In genomic region chr11:97995564-97996288, GRCm38 (mm10) we compare ENCODE assay signal across 8 mouse cellular contexts. TPM values are rescaled to one million over a fixed set of nuclear protein-coding genes. Genes with fewer than 3 reads are reported as not detected.
DNase-seq lines count a peak whose midpoint lies in the region; ATAC-seq lines count a peak whose summit lies in the region.

Gene Arl5c (minus strand): TSS chr11:97996181.

- no peaks in the 10 kb centered on the region for H3K36me3 ChIP-seq in heart, embryonic 11.5 days (ENCODE audit: control insufficient read depth, insufficient read depth, low read length)
- H3K36me3 ChIP-seq in stomach, embryonic 14.5 days (ENCODE audit: control insufficient read depth, insufficient read depth, low read length) = no peaks in the 10 kb centered on the region

- DNase-seq in heart, adult 18-20 months = peak; percentile 66 to 69
- no peak for DNase-seq in heart, postnatal 25 days (ENCODE audit: low spot score)
- peak; percentile 19 to 56 for DNase-seq in kidney, postnatal 36 days
- peak; percentile 55 for DNase-seq in mesoderm, embryonic 11.5 days (ENCODE audit: low read depth, low spot score)
- no peak for DNase-seq in layer of hippocampus, adult 9-10 months (ENCODE audit: low spot score)

- peak; percentile 55 for ATAC-seq in common myeloid progenitor, adult 5-6 weeks (replicated peaks; ENCODE audit: low read depth, poor library complexity, severe bottlenecking)
- ATAC-seq in heart, embryonic 11.5 days (replicated peaks; ENCODE audit: insufficient number of reproducible peaks, low FRiP score, low TSS enrichment) = no peak
- peak; percentile 31; the same call in 1 of the 2 replicates for ATAC-seq in stomach, embryonic 14.5 days (ENCODE audit: insufficient number of reproducible peaks, insufficient read depth, low FRiP score, low read depth)

- H3K4me3 ChIP-seq in heart, embryonic 11.5 days (ENCODE audit: low read depth, low read length) = peak within 1 kb of the TSS; percentile 49
- H3K4me3 ChIP-seq in stomach, embryonic 14.5 days (ENCODE audit: low read depth, low read length) = peak within 1 kb of the TSS; percentile 39

- no peaks in the 10 kb centered on the region for H3K9me3 ChIP-seq in heart, embryonic 11.5 days (replicated peaks; ENCODE audit: control insufficient read depth, low read length)
- no peaks in the 10 kb centered on the region for H3K9me3 ChIP-seq in stomach, embryonic 14.5 days (ENCODE audit: control insufficient read depth, low read depth, low read length)

- peaks cover 28% of the 10 kb centered on the region for H3K27me3 ChIP-seq in heart, embryonic 11.5 days (ENCODE audit: control insufficient read depth, insufficient read depth, low read length)
- H3K27me3 ChIP-seq in stomach, embryonic 14.5 days (ENCODE audit: control insufficient read depth, insufficient read depth, low read length) = no peaks in the 10 kb centered on the region

- intact Hi-C loops in heart, postnatal 25 days (cut with DNase I) = no loop called here

- H3K4me1 ChIP-seq in heart, embryonic 11.5 days (ENCODE audit: control insufficient read depth, insufficient read depth, low read length) = peaks cover 7% of the 10 kb centered on the region; the same call in 1 of the 2 replicates
- H3K4me1 ChIP-seq in stomach, embryonic 14.5 days (ENCODE audit: control insufficient read depth, insufficient read depth, low read length) = peaks cover 12% of the 10 kb centered on the region

- H3K9ac ChIP-seq in heart, embryonic 11.5 days (ENCODE audit: low read depth, low read length) = peak within 1 kb of the TSS; percentile 47
- H3K9ac ChIP-seq in stomach, embryonic 14.5 days (replicated peaks; ENCODE audit: low read depth, low read length) = peak within 1 kb of the TSS; percentile 4

- peak within 1 kb of the TSS; percentile 95 for H3K4me2 ChIP-seq in heart, embryonic 11.5 days
- peak within 1 kb of the TSS; percentile 92 for H3K4me2 ChIP-seq in stomach, embryonic 14.5 days (replicated peaks; ENCODE audit: low read depth, low read length)

- H3K27ac ChIP-seq in heart, embryonic 11.5 days (ENCODE audit: low read depth, low read length) = no peak within 1 kb of the TSS
- no peak within 1 kb of the TSS for H3K27ac ChIP-seq in stomach, embryonic 14.5 days (ENCODE audit: low read length)

- WGBS in heart, embryonic 11.5 days (ENCODE audit: insufficient replicate concordance) = 2% methylated on average over 25 of the region's 26 CpGs
- 2% methylated on average over 26 of the region's 26 CpGs for WGBS in stomach, embryonic 14.5 days

RNA-seq across cellular contexts. Expression of gene Arl5c, which starts in this region (rescaled TPM):
- 1 to 10 TPM in 1 of 2 experiments, not detected in 1; 1.1 TPM for total RNA-seq in heart, adult 18-20 months (2021)
- under 1 TPM; 0.57 to 0.92 TPM for total RNA-seq in heart, postnatal 25 days (2021)
- 1.2 and 2.2 TPM in 2 replicates for total RNA-seq in common myeloid progenitor, adult 5-6 weeks (2017)
- polyA plus RNA-seq in heart, embryonic 11.5 days (2014; fragmentation: Nextera tagmentation; extraction: Ambion mirVana) = 7.2 and 8.0 TPM in 2 replicates
- 7.8 and 11.6 TPM in 2 replicates for polyA plus RNA-seq in stomach, embryonic 14.5 days (2014; fragmentation: Nextera tagmentation; extraction: Ambion mirVana)

Comparison
In these comparisons a context has a peak if more than half of its experiments do, and no peak if none do; other contexts are left out.
1. DNase-seq: peak in heart, adult 18-20 months (2 of 2), kidney, postnatal 36 days (2 of 2) and mesoderm, embryonic 11.5 days (single experiment); none in heart, postnatal 25 days (single experiment) and layer of hippocampus, adult 9-10 months (single experiment).